Mouse (Mus musculus) urinary bladder, adult 18-20 months (tissue): Measurements from ENCODE around the gene Ptpn4.

Experiments used
- DNase-seq, 2 experiments: peaks; one replicate each; pipeline ENCODE4 v3.0.0; 2022; ENCODE audit warnings: low spot score in 2 of 2, mixed read lengths in 2 of 2

The Ptpn4 gene

GRCm38 (mm10) chr1:119641090-119641812, 196.2 kb downstream of the Ptpn4 start:
- no peak for DNase-seq

GRCm38 (mm10) chr1:119640006-119640405, 197.4 kb downstream of the Ptpn4 start:
- DNase-seq = no peak

GRCm38 (mm10) chr1:119637188-119638023, 200.0 kb downstream of the Ptpn4 start:
- no peak for DNase-seq

- no peak for DNase-seq
Observed at GRCm38 (mm10) chr1:119634746-119635145, 202.7 kb downstream of the Ptpn4 start.

- no peak for DNase-seq
Observed at GRCm38 (mm10) chr1:119630428-119630827, 207.0 kb downstream of the Ptpn4 start.

GRCm38 (mm10) chr1:119626837-119627236, 210.6 kb downstream of the Ptpn4 start:
- no peak for DNase-seq

GRCm38 (mm10) chr1:119624444-119624843, 213.0 kb downstream of the Ptpn4 start:
- DNase-seq = no peak

- no peak for DNase-seq
Observed at GRCm38 (mm10) chr1:119605396-119605795, 232.0 kb downstream of the Ptpn4 start.
